Mouse (Mus musculus): ENCODE measurements around the gene Gm853.
"Not testable (repeated sequence)": the region's sequence is repeated elsewhere in the genome, so short reads cannot be mapped to it uniquely, and the experiment has no call there.

Gm853 gene

DNA sequence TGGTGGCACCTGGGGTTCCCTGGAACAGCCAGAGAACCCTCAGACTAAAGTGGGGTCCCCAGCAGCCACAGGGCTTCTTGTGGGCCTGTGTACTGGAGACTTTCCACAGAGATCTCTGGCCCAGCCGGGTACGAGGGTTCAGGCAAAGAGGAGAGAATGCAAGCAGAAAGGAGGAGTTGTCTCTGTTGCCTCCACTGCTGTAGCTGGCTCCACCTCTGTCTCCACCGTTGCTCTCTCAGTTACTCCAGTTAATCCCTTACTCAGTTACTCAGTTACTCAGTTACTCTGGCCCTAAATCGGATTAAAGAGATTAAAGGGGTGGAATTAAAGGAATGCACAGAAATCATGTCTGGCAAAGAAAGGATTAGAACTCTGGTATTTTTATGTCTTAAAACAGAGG lies at the start of gene Gm853:
Gm853 (minus strand) TSS at position 223 of the 400 bp plus-strand sequence.
- no peak for DNase-seq

DNA sequence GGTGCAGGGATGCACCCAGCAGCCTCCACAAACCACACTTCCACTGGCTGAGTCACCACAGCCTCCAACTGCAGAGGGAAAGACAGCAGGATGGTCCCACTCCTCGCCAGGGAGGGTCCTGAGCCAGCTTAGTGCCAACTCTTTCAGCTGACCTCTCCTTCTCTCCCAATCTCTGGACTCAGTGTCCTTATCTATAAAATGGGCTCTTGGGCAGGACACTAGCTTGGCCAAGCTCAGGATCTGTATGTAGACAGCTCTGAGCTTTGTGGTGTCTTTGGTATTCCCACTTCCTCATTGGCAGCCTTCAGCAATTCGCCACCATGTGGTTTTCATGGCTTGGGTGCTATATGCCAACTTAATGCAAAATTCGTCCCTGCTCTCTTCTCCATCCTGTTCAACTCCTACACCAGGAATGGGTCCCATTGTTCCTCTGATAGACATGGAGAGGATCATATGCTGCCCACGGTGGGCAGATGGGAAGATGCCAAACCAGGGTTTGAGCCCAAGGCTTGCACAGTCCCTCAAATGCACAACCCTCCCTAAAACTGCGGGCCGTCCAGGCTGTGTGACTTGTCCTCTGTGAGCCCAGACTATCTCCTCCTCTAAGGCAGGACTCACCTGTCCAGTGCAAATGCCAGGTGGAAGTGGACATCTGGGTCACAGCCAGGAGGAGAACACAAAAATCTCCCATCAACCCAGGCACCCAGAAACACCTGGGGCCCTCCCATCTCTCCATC lies 48.6 kb upstream of the Gm853 start:
- DNase-seq, result peak; percentile 52

DNA sequence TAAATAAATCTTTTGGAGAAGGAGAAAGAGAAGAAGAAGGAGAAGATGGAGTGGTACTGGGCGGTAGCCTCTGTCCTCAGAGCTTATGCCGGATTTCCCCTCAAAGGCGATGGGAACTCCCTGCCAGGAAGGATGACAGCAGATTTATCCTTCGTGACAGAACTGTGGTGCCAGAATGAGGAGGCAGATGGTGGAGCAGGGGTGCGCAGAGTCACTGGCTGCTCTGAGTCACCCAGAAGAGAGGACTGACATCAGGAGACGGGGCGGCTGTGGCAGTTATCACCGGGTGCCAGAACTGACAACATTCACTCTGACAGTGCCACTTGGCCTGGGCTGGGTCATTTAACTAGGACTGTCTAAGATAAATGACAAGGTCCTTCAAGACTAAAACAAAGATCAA lies 47.9 kb upstream of the Gm853 start:
- peak; percentile 88 for DNase-seq

DNA sequence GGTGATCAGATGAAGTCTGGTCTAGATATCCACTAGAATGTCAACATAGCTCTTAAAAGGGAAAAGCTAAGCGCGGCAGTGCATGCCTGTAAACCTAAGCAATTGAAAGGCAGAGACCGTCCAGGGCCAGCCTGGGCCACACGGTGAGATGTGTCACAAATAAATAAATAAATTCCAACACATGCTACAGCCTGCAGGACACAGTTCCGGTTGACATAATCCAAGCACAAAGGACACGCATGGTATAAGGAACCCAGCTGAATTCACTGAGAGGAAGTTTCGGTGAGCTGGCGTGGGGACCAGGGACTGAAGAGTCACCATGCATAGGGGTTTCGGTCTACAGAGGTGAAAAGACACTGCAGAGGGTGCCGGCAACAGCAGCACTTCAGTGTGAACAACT lies 46.5 kb upstream of the Gm853 start:
- DNase-seq, result no peak

DNA sequence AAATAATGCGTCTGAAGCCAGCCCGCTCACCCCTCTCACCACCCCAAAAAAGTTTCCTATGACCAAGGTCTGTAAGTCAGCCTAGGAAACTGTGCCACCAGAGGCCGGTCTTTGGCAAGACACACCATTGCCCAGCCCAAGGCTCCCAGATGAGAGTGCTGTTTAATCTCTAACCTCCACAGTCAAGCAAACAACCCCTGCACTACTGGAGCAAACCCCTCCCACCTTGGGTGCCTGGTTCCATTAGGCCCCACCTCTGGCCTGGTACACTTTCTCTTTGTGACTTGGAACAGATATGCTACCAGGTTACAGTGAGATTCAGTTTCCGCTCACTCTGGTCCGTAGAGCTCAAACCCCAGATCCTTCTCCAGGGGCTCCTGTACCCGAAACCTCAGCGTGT lies 44.9 kb upstream of the Gm853 start:
- no peak for DNase-seq

DNA sequence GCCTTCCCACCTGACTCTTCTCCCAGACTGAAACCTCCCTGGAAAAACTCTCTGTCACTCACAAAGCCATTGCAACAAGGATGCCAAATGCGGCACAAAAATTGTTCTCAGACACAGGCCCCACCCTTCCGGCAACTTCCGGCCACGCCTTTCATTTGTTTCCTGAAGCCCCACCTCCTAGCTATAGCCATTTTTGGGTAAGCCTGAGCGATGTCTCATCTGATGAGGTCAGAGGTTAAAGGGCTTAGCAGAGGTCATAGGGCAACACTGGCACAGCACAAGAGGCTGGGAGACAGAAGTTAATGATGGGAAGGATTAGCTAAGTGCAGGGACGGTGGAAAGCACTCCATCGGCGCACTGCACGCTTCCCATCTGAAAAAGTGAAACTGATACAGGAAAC lies 44.4 kb upstream of the Gm853 start:
- no peak for DNase-seq

DNA sequence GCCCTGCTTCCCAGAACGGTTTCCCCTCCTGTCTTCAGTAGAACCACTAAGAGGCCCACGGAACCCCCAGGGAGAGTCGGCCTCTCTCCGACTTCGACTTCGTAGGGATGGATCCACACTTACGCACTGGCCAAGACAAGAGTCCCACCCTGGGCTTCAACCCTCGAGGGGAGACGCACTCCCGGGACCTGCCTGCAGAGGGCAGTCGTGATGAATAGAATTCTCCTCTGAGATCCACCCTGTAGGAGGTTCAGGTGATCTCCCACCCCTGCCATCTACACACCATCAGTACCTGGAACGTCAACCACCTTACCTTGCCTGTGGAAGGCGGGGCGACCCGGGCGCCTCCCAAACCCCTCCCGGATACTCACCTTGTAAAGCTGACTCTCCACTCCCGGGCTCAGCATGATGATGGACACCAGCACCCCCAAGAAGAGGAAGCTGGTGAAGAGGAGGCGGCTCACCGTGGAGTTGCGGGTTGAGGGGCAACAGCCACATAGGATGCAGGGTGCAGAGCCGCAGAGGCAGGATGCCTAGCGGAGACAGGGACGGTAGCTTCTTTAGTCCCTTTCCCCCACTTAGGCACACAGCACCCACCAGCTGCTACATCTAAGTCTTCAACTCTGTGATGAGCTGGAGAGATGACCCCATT lies 42.6 kb upstream of the Gm853 start:
- DNase-seq, result peak; percentile 77

DNA sequence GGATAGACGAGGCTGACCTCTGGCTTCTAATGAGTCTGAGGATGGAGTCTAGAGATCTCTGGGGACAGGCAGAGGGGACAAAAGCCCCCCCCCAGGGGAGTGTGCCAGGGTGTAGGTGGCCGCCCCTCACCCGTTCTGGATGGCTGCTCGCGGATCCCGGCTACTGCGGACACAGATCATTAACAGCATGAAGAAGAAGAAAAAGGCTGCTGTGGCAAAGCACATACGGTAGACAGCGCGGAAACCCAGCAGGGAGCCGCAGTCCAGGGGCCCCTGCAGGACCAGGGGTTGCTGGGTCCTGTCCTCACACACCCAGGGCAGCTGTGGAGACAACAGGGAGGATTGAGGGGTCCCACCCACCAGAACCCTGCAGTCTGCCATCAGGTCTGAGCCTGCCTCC lies 41.9 kb upstream of the Gm853 start:
- DNase-seq, result no peak

DNA sequence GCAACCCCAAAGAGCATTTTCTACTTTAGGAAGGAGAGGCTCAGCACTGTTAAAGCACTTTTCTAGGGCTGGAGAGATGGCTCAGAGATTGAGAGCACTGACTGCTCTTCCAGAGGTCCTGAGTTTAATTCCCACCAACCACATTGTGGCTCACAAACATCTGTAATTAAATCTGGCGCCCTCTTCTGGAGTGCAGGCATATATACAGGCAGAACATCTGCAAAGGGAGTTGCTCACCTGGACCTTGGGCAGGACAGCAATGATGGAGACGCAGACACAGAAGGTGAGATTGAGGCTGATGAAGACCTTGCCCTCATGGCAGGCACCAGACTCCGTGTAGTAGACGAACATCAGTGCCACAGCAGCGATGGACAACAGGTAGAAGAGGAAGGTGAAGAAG lies 38.2 kb upstream of the Gm853 start:
- no peak for DNase-seq

DNA sequence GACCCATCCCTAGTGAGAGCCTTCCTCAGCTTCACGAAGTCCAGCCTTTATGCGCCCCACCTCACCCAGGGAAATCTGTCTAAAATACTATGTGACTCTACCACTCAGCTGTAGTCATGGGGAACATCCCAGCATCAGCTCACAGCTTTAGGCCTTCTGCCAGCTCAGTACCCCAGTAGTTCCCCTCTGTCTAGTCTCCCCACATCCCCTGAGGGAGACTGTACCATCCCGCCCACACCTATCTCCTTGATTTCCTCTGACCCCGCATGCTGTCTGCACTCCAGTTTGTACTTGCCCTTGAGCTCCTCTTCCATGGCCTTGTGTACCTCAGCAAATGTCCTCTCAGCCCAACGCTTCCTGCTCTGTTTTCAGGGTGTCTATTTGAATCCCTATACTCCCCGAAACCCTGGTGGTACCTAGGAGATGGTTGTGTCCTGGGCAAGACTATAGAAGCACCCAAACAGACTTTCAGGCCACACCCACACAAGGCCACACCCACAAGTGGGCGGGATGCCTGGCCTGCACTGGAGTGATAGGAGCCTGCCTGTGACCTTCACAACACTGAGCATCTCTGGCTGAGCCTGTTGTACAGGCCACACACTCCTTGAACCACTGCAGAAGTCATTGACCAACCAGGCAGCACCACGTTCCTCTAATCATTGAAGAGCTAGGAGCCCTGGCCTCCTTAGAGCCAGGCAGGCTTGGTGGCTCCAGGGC lies 30.4 kb upstream of the Gm853 start:
- DNase-seq, result no peak

DNA sequence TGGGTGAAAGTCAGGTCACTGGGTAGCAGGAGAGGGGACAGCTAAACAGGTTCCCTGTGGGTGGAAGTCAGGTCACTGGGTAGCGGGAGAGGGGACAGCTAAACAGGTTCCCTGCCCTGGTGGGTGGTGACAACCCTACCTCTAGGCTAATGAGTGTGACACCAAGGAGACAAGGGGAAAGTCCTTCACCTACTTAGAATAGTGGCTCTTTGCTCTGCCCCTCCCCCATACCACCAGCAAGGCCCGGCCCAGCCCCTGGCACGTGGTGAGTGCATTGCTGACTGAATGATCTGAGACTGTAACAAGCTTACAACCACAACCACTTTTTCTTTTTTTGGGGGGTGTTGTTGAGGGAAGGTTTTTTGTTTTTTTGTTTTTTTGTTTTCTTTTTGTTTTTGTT lies 29.6 kb upstream of the Gm853 start:
- no peak for DNase-seq

DNA sequence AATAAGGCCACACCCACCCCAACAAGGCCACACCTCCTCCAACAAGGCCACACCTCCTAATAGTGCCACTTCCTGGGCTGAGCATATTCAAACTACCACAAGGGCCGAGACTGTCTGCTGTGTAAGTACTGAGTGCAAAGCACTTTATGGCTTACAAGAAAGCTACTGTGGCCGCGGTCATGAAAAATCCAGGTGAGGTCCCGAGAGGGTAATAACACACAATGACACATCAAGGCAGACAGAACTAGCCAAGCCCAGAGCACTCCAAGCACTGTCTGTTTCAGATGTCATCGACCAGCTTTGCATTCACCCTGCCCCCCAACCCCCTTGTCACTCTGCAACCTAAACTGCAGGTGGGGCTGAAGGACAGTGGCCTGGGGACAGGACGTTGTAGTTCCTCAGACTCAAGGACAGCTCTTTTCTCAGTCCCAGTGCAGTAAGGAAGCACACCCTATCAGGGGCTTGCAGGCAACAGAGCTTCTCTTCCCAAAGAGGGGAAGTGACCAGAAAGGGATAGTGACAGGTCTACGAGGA lies 29.0 kb upstream of the Gm853 start:
- no peak for DNase-seq

DNA sequence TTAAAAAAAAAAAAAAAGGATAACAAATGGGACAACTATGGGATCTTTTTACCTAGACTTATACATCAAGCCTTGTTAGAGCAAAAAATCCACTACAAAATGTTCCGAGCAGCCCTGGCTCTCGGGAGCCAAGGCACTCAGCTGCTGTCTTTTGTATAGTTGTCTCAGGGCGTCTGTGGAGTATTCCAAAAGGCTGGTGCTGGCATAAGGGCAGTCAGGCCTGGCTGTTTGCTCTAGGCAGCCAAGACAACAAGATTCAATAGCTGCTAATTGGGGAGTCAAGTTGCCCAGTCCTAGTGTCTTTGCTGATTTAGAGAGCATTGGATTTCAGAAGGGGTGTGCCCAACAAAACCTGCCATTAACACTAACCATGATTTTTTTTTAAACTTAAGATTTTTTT lies 26.4 kb upstream of the Gm853 start:
- no peak for DNase-seq

DNA sequence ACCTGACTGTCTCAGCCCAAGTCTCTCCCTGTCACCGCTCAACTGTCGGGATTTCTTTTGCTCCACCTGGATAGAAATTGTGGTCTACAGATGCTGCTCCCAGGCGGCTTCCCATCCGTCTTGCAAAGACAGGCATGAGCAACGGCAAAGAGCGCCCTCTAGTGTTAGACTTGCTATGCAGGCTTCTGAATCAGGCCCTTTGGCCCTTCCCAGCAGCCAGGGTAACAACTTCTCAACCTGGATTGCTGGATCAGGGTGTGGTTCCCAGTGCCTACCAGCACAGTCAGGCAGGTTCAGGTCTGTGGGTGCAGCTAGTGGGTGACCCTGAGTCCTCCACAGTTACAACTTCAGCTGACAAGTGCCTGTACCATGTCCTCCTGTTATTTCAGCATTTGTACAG lies 23.9 kb upstream of the Gm853 start:
- DNase-seq, result peak; percentile 68

DNA sequence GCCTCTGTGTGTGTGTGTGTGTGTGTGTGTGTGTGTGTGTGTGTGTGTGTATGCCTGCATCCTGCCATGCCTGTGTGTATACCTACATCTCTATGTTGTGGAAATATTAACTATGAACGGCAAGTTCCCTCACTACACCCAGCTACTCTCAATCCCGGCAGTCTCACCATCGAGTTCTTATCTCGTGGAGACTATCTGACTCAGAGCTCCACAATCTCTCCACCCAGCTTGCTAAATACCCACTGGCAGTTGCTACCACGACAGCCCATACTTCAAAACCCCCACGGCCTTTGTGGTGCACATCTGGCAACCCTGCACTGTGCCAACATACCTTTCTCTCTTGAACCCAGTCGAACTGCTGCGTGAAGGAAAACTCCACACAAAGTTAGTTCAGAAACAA lies 22.5 kb upstream of the Gm853 start:
- DNase-seq, result no peak

DNA sequence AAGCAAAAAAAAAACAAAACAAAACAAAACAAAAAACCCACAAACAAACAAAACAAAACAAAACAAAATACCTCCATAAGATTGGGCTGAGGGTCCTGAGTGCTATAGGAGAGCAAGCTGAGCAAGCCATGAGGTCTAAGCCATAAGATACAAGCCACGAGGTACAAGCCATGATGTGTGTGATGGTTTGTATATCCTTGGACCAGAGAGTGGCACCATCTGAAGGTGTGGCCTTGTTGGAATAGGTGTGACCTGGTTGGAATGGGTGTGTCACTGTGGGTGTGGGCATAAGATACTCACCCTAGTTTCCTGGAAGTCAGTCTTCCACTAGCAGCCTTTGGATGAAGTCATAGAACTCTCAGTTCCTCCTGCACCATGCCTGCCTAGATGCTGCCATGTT lies 21.4 kb upstream of the Gm853 start:
- not testable (repeated sequence) for DNase-seq

DNA sequence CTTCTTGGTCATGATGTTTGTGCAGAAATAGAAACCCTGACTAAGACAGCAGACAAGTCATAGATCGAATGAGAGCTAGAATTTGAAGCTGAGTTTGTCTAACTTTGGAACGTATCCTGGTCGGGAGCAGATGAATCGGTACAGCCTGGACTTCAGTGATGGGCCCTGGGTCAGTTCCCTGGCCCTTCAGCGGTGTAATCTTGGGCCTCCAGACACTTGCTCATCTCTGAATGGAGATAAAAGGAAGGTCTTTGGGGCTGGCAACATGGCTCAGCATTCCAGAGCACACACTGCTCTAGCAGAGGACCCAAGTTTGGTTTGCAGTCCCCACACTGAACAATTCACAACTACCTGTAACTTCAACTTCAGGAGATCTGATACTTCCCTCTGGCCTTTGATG lies 20.8 kb upstream of the Gm853 start:
- no peak for DNase-seq

DNA sequence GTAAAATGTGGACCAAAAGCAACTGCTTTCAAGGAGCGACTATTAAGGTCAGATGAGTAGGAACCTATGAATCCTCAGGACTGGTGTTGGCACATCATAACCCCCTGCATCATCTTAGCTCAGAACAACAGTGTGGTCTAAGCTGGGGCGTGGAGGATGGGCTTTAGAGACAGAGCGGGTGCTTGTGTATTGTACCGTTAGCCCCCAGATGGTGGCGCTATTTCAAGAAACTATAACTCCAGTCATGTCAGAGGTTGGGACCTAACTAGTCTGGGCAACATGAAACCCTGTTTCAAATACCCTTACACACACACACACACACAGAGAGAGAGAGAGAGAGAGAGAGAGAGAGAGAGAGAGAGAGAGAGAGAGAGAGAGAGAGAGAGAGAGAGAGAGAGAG lies 18.5 kb upstream of the Gm853 start:
- no peak for DNase-seq

DNA sequence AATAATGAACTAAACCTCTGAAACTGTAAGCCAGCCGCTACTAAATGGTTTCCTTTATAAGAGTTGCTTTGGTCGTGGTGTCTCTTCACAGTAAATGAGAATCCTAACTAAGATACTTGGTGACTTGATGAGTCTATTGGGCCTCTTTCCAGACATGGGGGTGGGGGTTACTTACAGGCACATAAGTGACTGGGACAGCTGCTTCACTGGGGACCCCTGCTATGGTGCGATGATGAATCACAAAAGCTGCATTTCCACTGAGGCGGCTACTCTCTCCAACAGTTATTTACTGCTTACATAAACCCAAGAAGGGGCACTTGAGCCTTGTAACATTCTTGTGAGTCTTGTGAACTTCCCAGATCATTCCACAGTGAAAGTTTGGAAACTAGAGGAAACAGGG lies 15.4 kb upstream of the Gm853 start:
- DNase-seq, result no peak

DNA sequence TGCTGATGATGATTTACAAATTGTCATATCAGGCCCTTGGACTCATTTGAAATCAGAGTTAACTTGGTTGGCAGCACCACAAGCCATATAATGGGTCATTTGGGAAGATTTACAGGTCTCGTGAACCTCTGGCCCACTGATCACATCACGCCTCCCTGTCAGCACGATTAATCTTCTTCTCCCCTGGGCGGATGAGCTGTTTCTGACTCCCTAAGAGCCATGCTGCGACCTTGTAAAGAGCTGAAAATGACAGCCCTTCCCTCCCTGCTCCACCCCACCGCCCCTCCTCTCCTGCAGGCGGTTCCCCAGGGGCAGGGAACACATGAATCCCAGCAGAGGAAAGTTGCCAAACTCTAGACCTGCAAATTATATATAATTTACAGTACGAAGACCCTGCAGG lies 14.2 kb upstream of the Gm853 start:
- no peak for DNase-seq

DNA sequence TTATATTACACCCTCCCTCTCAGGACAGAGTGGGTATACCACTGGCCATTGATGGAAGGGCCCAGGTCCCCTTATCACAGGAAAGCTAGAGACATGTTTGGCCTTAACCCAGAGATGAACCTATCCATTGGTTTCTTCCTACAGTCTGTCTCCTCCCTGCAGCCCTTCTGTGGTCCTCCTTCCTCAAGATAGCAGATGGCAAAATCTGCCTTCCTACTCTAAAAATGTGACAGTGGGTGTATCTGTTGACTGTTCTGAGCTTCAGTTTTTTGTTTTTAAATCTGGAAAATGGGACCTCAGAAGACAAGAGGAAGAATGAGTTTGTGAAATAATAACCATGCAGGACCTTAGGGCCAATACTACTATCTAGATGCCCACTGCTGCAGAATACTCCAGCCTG lies 1.9 kb upstream of the Gm853 start:
- DNase-seq, result no peak

DNA sequence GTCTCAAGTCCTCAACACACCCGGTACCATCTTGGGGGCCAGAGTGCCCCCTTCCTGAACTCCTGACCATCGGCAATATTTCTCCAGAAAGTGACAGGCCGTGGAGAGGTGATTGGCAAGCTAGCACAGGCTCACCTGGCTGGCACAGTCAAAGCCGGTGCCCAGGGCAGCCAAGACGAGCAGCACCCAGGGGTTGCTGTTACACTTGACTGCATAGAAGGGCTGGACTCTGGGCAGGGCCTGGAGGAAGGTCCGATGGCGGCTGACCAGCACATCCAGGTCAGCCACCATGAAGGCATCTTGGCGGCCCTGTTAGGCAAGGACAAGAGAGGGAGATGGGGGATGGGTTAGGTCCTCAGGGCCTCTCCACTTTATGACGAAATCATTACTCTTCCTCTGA lies 2.0 kb downstream of the Gm853 start:
- no peak for DNase-seq

DNA sequence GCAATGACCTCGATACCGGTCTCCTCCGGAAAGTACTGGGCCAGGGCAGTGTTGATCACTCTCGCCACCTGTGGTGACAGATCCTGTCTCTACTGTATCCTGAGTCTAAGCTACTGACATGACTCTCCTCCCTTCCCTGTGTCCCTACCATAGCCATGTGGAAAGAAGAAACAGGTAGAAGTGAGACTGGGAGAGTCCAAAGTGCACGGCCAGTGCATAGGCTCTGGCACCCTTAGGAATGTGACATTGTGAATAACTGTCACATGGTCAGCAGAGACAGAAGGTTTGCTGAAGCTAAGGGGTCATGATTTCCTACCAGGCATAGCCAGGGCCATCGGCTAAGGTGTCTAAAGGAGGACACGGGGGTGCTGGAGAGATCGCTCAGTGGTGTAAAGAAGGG lies 6.8 kb downstream of the Gm853 start:
- no peak for DNase-seq

DNA sequence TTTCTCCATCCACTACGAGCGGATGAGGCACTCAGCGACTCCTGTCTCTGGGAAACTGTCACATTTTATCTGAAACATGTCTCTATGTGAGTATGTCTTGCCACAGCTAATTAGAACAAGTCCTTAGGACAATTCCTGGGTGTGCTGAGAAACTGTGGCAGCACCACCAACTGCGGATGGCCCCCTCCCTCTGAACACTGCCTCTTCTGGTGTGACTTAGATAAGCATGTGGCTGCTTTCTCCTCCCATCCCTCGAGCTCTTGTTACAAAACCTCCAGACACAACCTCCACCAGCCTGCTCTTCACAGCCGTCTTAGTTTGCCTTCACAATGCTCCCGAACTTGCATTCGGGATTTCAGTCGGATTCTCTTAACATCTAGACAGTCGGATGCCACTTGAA lies 8.3 kb downstream of the Gm853 start:
- DNase-seq, result no peak

Data from cerebellum, adult 9-11 months (tissue).